22 mouse cellular contexts compared by ENCODE assay signal in genomic region chr17:45664608-45665007, GRCm38 (mm10). TPM values are rescaled to one million over a fixed set of nuclear protein-coding genes. Genes with fewer than 3 reads are reported as not detected.
A peak's percentile ranks its signal among the peaks of the same experiment; 100 is the strongest.
DNase-seq lines count a peak whose midpoint lies in the region; ATAC-seq lines count a peak whose summit lies in the region.
"Had no signal": no experiment of that assay in that cellular context is flagged by ENCODE, and none has a peak within 500 bp of the region (broad histone marks: within the 10 kb centered on the region; RNA-seq: fewer than 3 reads in every experiment).

No protein-coding gene starts in this region.

- H3K4me1 ChIP-seq in midbrain, embryonic 11.5 days (ENCODE audit: control insufficient read depth, insufficient read depth, low read length): no peaks in the 10 kb centered on the region
- H3K4me1 ChIP-seq in midbrain, embryonic 15.5 days: peaks cover 4% of the 10 kb centered on the region; the same call in 1 of the 2 replicates
- peaks cover 5% of the 10 kb centered on the region; the same call in 1 of the 2 replicates for H3K4me1 ChIP-seq in intestine, embryonic 15.5 days (replicated peaks)

- no peak overlapping the region for H3K9ac ChIP-seq in midbrain, embryonic 11.5 days (ENCODE audit: low read length)
- no peak overlapping the region for H3K9ac ChIP-seq in midbrain, embryonic 15.5 days
- no peak overlapping the region for H3K9ac ChIP-seq in intestine, embryonic 15.5 days
- H3K9ac ChIP-seq: embryonic facial prominence, embryonic 13.5 days; forebrain, embryonic 13.5 days; forebrain, postnatal 0 days; heart, embryonic 15.5 days; hindbrain, embryonic 13.5 days had no signal

- DNase-seq in cerebellum, postnatal 10 days: peak; percentile 37 to 53
- no peak for DNase-seq in cerebellum, adult 9-11 months
- DNase-seq in lung, adult 18-20 months: peak; percentile 35 to 43
- no peak for DNase-seq in lung, postnatal 14 days
- peak; percentile 72 for DNase-seq in midbrain, embryonic 11.5 days (ENCODE audit: low spot score, missing footprints)
- DNase-seq: adrenal gland, adult 8-10 months; adrenal gland, postnatal 36 days; B cell, adult 2 months; cerebellum, adult 2 months; forebrain, postnatal 0 days; gastrocnemius, postnatal 14 days; heart, adult 2 months; heart, postnatal 14 days had no signal

- no peak overlapping the region for H3K27ac ChIP-seq in midbrain, embryonic 11.5 days (ENCODE audit: low read depth, low read length)
- no peak overlapping the region for H3K27ac ChIP-seq in midbrain, embryonic 15.5 days
- H3K27ac ChIP-seq in intestine, embryonic 15.5 days: no peak overlapping the region
- H3K27ac ChIP-seq: embryonic facial prominence, embryonic 13.5 days; forebrain, embryonic 13.5 days; heart, adult 2 months; heart, embryonic 15.5 days; hindbrain, embryonic 13.5 days; hindbrain, postnatal 0 days had no signal

- H3K4me3 ChIP-seq in midbrain, embryonic 11.5 days (ENCODE audit: low read depth, low read length): no peak overlapping the region
- H3K4me3 ChIP-seq in midbrain, embryonic 15.5 days: no peak overlapping the region
- no peak overlapping the region for H3K4me3 ChIP-seq in intestine, embryonic 15.5 days (replicated peaks)
- H3K4me3 ChIP-seq: embryonic facial prominence, embryonic 13.5 days; forebrain, embryonic 13.5 days; heart, adult 2 months; heart, embryonic 15.5 days; hindbrain, embryonic 13.5 days had no signal

- ATAC-seq in midbrain, embryonic 11.5 days (ENCODE audit: low FRiP score): no peak
- ATAC-seq in midbrain, embryonic 15.5 days (replicated peaks): no peak
- ATAC-seq in intestine, embryonic 15.5 days: no peak
- ATAC-seq: CD4-positive, CD25-positive, alpha-beta regulatory T cell, adult 4 months; forebrain, embryonic 13.5 days; forebrain, postnatal 0 days; hindbrain, postnatal 0 days had no signal

- H3K4me2 ChIP-seq in midbrain, embryonic 11.5 days: no peak overlapping the region
- no peak overlapping the region for H3K4me2 ChIP-seq in midbrain, embryonic 15.5 days
- no peak overlapping the region for H3K4me2 ChIP-seq in intestine, embryonic 15.5 days (replicated peaks)
- H3K4me2 ChIP-seq: embryonic facial prominence, embryonic 13.5 days; forebrain, embryonic 13.5 days; heart, embryonic 11.5 days; heart, embryonic 15.5 days; hindbrain, embryonic 13.5 days had no signal

- 93% methylated on average over 13 of the region's 13 CpGs for WGBS in midbrain, embryonic 11.5 days
- 90% methylated on average over 13 of the region's 13 CpGs for WGBS in midbrain, embryonic 15.5 days
- 89% methylated on average over 13 of the region's 13 CpGs for WGBS in intestine, embryonic 15.5 days

- no peaks in the 10 kb centered on the region for H3K27me3 ChIP-seq in midbrain, embryonic 11.5 days (ENCODE audit: control insufficient read depth, insufficient read depth, low read length)
- no peaks in the 10 kb centered on the region for H3K27me3 ChIP-seq in midbrain, embryonic 15.5 days (replicated peaks)
- no peaks in the 10 kb centered on the region for H3K27me3 ChIP-seq in intestine, embryonic 15.5 days (replicated peaks)
- H3K27me3 ChIP-seq: embryonic facial prominence, embryonic 13.5 days; forebrain, embryonic 13.5 days; heart, embryonic 15.5 days; hindbrain, embryonic 13.5 days had no signal

- peaks cover 21% of the 10 kb centered on the region for H3K36me3 ChIP-seq in midbrain, embryonic 11.5 days (ENCODE audit: control insufficient read depth, insufficient read depth, low read length)
- H3K36me3 ChIP-seq in midbrain, embryonic 15.5 days (replicated peaks): peaks cover 41% of the 10 kb centered on the region
- peaks cover 10% of the 10 kb centered on the region; the same call in 1 of the 2 replicates for H3K36me3 ChIP-seq in intestine, embryonic 15.5 days

- no peaks in the 10 kb centered on the region for H3K9me3 ChIP-seq in midbrain, embryonic 11.5 days (ENCODE audit: control insufficient read depth, low read length)
- no peaks in the 10 kb centered on the region for H3K9me3 ChIP-seq in midbrain, embryonic 15.5 days
- H3K9me3 ChIP-seq in intestine, embryonic 15.5 days: no peaks in the 10 kb centered on the region
- H3K9me3 ChIP-seq: embryonic facial prominence, embryonic 13.5 days; forebrain, embryonic 13.5 days; heart, embryonic 15.5 days; hindbrain, embryonic 13.5 days had no signal

RNA-seq across cellular contexts. Expression of gene Capn11, which starts 5.5 kb away (rescaled TPM):
- polyA plus RNA-seq in midbrain, embryonic 11.5 days (2014; fragmentation: Nextera tagmentation; extraction: Ambion mirVana): 0.52 and 0.84 TPM in 2 replicates
- polyA plus RNA-seq in midbrain, embryonic 15.5 days (2015; fragmentation: Nextera tagmentation; extraction: Ambion mirVana): 0.65 and 1.2 TPM in 2 replicates
- 0.34 and 0.40 TPM in 2 replicates for polyA plus RNA-seq in intestine, embryonic 15.5 days (2015; fragmentation: Nextera tagmentation; extraction: Ambion mirVana)
- polyA plus RNA-seq: heart, adult 2 months had no signal

RNA-seq across cellular contexts. Expression of gene Mrpl14, which starts 21.5 kb away (rescaled TPM):
- polyA plus RNA-seq in midbrain, embryonic 11.5 days (2014; fragmentation: Nextera tagmentation; extraction: Ambion mirVana): 111 and 114 TPM in 2 replicates
- 118 and 124 TPM in 2 replicates for polyA plus RNA-seq in midbrain, embryonic 15.5 days (2015; fragmentation: Nextera tagmentation; extraction: Ambion mirVana)
- polyA plus RNA-seq in intestine, embryonic 15.5 days (2015; fragmentation: Nextera tagmentation; extraction: Ambion mirVana): 147 TPM in 2 replicates

RNA-seq across cellular contexts. Expression of gene Tmem63b, which starts 22.1 kb away (rescaled TPM):
- 43.3 and 49.3 TPM in 2 replicates for polyA plus RNA-seq in midbrain, embryonic 11.5 days (2014; fragmentation: Nextera tagmentation; extraction: Ambion mirVana)
- polyA plus RNA-seq in midbrain, embryonic 15.5 days (2015; fragmentation: Nextera tagmentation; extraction: Ambion mirVana): 173 and 177 TPM in 2 replicates
- polyA plus RNA-seq in intestine, embryonic 15.5 days (2015; fragmentation: Nextera tagmentation; extraction: Ambion mirVana): 33.5 and 34.2 TPM in 2 replicates

Comparison
In these comparisons a context has a peak if more than half of its experiments do, and no peak if none do; other contexts are left out.
1. DNase-seq: peak in cerebellum, postnatal 10 days (2 of 2), lung, adult 18-20 months (2 of 2) and midbrain, embryonic 11.5 days (single experiment); none in cerebellum, adult 9-11 months (single experiment) and lung, postnatal 14 days (single experiment).